Mouse (Mus musculus) kidney, adult 2 months (tissue): ENCODE data around the gene Batf.

Experiments used
- CTCF ChIP-seq: fragments of 200-500 bp; conservative IDR thresholded peaks from 2 replicates; pipeline ENCODE4 v1.5.1; 2011; ENCODE audit warnings: low read depth, mild to moderate bottlenecking, control low read depth, low read length, moderate library complexity, mixed read lengths; ENCODE audit not compliant: insufficient read depth, insufficient read length
- POLR2A ChIP-seq: fragments of 200-500 bp; IDR thresholded peaks from one replicate; pipeline ENCODE4 v1.6.1; 2011; ENCODE audit warnings: low read depth, low read length, control low read depth

GRCm38 (mm10) chr12:85749861-85750260 is 63.4 kb downstream of the Batf start:
- no peak for TF ChIP-seq CTCF
- no peak for TF ChIP-seq POLR2A
